Mouse (Mus musculus) bone marrow, adult 2 months (tissue): ENCODE results near the gene Otof. TPM values are rescaled to one million over a fixed set of nuclear protein-coding genes. Genes with fewer than 3 reads are reported as not detected.

ENCODE experiments used
- H3K27ac ChIP-seq: fragments of 200-500 bp; 2 replicates; pipeline ENCODE4 v1.5.1; 2012; ENCODE audit warnings: low read depth, mild to moderate bottlenecking, control low read depth, inconsistent platforms, low read length; ENCODE audit not compliant: control insufficient read depth, poor library complexity, insufficient read depth
- H3K4me1 ChIP-seq: fragments of 200-500 bp; 2 replicates; pipeline ENCODE4 v1.6.1; 2011; ENCODE audit warnings: low read length; ENCODE audit not compliant: control insufficient read depth, insufficient read depth
- H3K4me3 ChIP-seq: fragments of 200-500 bp; replicated peaks from 2 replicates; pipeline ENCODE3; 2011; ENCODE audit warnings: mild to moderate bottlenecking, low read depth, low read length, control low read depth; ENCODE audit not compliant: control insufficient read depth
- CTCF ChIP-seq: fragments of 200-500 bp; IDR thresholded peaks from 2 replicates; pipeline ENCODE4 v1.5.1; 2011; ENCODE audit warnings: low read length, control low read depth; ENCODE audit not compliant: control insufficient read depth, insufficient read depth
- POLR2A ChIP-seq: fragments of 200-500 bp; IDR thresholded peaks from 2 replicates; pipeline ENCODE4 v1.6.1; 2011; ENCODE audit warnings: low read depth, mild to moderate bottlenecking, control low read depth, low read length, borderline replicate concordance; ENCODE audit not compliant: control insufficient read depth
- WGBS: fragments of 180-500 bp; shearing (Covaris S2); methylation state at CpG from one replicate; pipeline ENCODE4 v1.1.7; 2018; 5-methylcytosine and 5-hydroxymethylcytosine counted together
- polyA plus RNA-seq: library from polyadenylated mRNA; stranded (reverse); fragments of >200 nt; gene quantifications from 2 replicates; pipeline ENCODE4 v1.2.4, GENCODE M21; 2011; ENCODE audit warnings: low replicate concordance; ENCODE audit not compliant: missing spikeins, insufficient read depth, insufficient read length

Otof gene
- polyA plus RNA-seq, 1 experiment: not detected

DNA sequence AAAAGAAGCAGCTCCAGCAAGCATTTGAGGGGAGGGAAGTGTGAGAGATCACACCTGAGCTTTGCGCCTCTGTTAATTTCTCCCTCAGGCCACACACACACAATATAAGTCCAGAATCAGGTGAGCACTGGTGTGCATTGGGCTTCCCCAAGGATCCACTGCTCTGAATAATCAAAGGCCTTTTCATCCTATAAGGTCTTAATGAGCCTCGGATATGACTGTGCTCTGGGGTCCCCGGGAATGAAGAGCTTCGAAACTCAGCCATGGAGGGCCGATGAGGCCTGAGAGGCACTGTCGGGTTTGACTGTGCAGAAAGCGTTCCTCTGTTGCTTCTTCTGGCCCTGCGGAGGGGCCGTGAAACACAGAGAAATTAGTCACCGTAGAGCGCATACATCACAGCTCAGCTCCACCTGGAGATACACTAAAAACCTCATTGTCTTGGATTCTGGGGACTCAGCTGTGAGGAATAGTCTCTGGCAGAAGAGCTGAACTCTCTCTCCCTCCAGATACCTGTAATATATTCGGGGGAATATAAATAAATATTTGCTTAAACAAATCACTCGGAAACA, 17.3 kb downstream of the Otof start:
- H3K4me1 ChIP-seq: no peaks in the 10 kb centered on the region
- H3K27ac ChIP-seq: no peak overlapping the region
- no peak overlapping the region for H3K4me3 ChIP-seq
- TF ChIP-seq CTCF (no peak), POLR2A (no peak)
- 85% methylated on average over 13 of the region's 13 CpGs for WGBS

DNA sequence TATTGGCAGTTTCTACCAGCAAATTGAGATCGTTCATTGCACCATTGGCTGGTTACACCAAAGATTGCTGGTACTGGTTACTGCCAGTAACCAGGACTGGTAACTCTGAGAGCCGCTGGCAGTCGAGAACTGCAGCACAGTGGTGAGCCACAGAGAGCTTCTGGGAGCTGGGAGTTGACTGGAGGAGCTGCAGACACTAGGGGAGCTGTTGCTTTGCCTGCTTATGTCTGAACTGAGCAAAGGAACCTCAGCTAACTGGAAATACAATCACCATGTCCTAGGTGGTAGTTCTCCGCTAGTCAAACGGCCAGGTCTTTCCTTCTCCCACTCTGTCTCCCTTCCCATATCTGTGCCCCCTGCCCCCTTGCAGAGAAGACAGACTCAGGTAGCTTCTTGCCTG, 19.5 kb downstream of the Otof start:
- TF ChIP-seq CTCF (no peak), POLR2A (no peak)
- Histone ChIP-seq H3K4me3 (no peak overlapping the region), H3K4me1 (no peaks in the 10 kb centered on the region), H3K27ac (no peak overlapping the region)
- 63% methylated on average over 5 of the region's 5 CpGs for WGBS

DNA sequence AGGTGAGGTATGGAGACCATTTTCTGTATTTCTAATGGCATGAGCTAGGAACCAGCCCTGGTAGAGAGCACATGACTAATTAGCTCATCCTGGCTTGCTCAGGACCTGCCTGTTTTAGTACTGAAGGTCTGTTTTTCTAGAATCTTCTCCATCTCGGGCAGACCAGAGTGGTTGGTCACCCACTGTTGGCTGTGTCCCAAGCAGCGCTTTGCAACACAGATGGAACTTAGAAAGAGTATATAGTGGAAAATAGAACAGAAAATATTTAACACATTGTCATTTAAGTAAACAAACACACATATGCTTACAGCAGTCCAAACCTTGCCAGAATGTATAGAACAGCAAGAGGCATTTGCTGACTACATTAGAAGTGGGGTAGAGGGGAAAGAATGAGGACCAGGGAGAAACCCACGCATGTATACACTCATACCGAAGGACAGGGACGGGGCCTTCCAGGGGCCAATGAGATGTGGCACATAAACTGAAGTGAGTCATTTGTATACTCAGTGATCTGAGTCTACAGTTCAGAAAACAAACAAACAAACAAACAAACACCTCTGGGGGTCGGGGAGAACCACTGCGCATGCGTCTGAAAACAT, 21.3 kb downstream of the Otof start:
- no peaks in the 10 kb centered on the region for H3K4me1 ChIP-seq
- no peak overlapping the region for H3K27ac ChIP-seq
- 78% methylated on average over 8 of the region's 8 CpGs for WGBS
- H3K4me3 ChIP-seq: no peak overlapping the region
- no peak for TF ChIP-seq CTCF
- no peak for TF ChIP-seq POLR2A

DNA sequence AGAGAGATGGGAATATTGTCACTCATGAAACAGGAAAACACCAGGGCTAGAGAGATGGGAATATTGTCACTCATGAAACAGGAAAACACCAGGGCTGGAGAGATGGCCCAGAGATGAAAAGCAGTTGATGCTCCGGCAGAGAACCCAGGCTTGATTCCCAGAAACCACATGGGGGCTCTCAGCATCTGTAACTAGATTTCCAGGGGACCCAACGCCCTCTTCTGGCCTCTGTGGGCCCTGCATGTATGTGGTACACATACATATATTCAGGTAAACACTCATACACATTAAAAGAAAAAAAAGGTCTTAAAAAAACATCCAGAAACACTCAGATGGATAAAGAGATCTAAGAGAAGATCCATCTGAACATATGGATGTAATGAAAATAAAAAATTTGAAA, 22.8 kb downstream of the Otof start:
- Histone ChIP-seq H3K27ac (no peak overlapping the region), H3K4me1 (no peaks in the 10 kb centered on the region), H3K4me3 (no peak overlapping the region)
- 38% methylated on average over 2 of the region's 2 CpGs for WGBS
- no peak for TF ChIP-seq CTCF

DNA sequence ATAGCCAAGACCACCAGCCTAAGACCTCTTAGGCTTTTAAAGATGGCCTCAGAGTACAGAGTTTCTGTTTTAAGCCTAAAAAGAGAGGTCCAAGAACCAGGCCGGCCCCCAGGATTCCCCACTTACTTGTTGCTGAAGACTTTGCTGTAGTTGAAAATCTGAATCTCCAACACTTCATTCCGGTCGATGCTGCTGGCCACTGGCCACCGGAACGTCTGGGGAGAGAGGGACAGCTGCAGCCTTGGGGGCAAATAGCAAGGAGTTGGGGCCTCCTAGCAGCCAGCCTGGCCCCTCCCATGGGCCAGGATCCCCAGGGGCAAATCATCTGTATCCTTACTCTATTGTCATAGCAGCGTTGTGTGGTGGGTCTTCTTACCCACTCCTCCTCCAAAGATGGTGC, 34.3 kb downstream of the Otof start:
- no peak for TF ChIP-seq CTCF
- TF ChIP-seq POLR2A: no peak
- H3K27ac ChIP-seq: no peak overlapping the region
- WGBS: 83% methylated on average over 6 of the region's 6 CpGs

DNA sequence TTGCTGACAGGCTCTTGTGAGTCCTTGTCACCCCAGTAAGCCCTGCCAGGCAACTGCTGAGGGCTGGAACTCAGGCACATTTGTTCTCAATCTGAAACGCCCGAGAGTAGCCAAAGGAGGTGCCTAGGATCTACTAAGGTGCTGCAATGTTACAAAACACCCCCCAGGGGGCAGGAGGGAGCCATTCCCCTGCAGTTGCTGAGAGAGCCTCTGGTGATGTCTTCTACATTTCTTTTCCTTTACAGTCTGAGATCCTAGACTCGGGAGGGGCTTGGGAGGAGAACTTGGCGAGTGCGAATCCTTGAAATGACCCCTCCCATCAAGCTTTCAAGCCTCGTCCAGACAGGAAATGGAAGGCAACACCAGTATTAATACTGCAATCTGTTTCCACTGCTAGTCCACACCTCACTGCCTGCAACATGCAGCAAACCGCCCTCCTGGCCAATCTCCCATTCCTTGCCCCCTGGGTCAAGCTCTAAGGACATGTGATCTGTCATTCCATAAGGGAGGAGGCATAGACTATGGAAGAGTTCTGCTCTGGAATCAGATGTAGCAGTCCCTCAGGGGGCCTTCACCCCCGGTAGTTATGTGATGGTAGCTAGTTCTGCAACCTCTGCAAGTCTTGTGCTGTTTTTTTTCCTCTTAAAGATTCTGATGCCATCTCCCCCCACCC, 38.0 kb downstream of the Otof start:
- Histone ChIP-seq H3K4me3 (no peak overlapping the region), H3K27ac (no peak overlapping the region), H3K4me1 (no peaks in the 10 kb centered on the region)
- TF ChIP-seq CTCF: peak; percentile 50; the same call in 1 of the 2 replicates
- TF ChIP-seq POLR2A: no peak
- WGBS: 31% methylated on average over 8 of the region's 8 CpGs

More for the DNA sequence above, 34.3 kb downstream of the Otof start:
- no peaks in the 10 kb centered on the region for H3K4me1 ChIP-seq
- no peak overlapping the region for H3K4me3 ChIP-seq

DNA sequence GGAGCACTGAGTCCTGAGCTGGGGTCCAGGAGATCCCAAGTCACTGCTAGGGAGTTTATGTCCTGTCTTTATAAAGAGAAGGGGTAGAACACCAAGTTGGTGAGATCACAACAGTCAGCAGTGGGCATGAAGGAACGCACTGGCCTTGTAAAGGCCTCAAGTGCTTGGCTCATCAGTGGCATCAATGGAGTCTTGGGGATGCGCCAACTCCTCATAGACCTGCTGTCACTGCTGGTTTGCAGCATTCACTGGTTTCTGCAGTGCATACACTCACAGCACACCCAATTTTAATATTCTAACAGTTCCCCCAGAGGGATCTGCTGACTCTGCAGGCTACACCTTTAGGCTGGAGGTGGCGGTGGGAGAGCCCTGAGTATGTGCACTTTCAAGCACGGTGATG, 38.6 kb downstream of the Otof start:
- Histone ChIP-seq H3K27ac (no peak overlapping the region), H3K4me3 (no peak overlapping the region), H3K4me1 (no peaks in the 10 kb centered on the region)
- TF ChIP-seq POLR2A (no peak), CTCF (no peak)
- 71% methylated on average over 4 of the region's 4 CpGs for WGBS

DNA sequence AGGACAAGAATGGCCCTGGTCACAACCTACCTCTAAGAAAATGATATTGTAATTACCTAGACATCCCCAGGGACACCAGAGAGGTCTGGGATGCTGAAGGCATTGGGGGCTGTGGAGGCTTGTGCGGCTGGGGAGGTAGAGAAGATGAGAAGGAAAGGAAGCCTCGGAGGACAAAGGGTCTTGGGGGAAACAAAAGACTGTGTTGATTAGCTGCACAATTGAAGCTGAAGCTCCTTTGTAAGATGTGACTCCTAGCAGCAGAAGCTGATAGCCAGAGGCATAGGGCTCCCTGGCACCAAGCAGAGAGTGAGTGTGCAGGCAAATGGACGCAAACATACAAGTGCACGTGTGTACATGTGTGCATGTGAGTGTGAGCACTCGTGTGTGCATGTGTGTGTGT, 45.1 kb downstream of the Otof start:
- WGBS: 78% methylated on average over 5 of the region's 5 CpGs
- Histone ChIP-seq H3K4me3 (no peak overlapping the region), H3K27ac (no peak overlapping the region), H3K4me1 (no peaks in the 10 kb centered on the region)
- no peak for TF ChIP-seq POLR2A
- no peak for TF ChIP-seq CTCF
